Mouse (Mus musculus) G1E (cell line): ENCODE measurements at regions not wholly inside any gene's neighbourhood (a gene's known extent, or its start where the extent isn't known, plus 50 kb on each side); places are given as distances from the start of the nearest gene placed in this dataset.

Experiments
- ATAC-seq: 2 replicates; pipeline ENCODE4 v1.8.0; 2016; ENCODE audit warnings: mild to moderate bottlenecking; ENCODE audit not compliant: insufficient number of reproducible peaks, poor library complexity, low FRiP score, severe bottlenecking; ENCODE audit errors: extremely low read depth
- DNase-seq: peaks from one replicate; pipeline ENCODE4 v3.0.0; 2012; ENCODE audit warnings: low spot score
- H3K27me3 ChIP-seq: 2 replicates; pipeline ENCODE4 v1.6.1; 2012; ENCODE audit warnings: mild to moderate bottlenecking, low read length, inconsistent platforms; ENCODE audit not compliant: insufficient read depth
- H3K36me3 ChIP-seq: replicated peaks from 2 replicates; pipeline ENCODE3; 2012; ENCODE audit warnings: mild to moderate bottlenecking, inconsistent platforms
- H3K4me1 ChIP-seq: 2 replicates; pipeline ENCODE4 v1.6.1; 2012; ENCODE audit warnings: low read depth, low read length, inconsistent platforms, mixed read lengths; ENCODE audit not compliant: insufficient read depth
- H3K4me3 ChIP-seq: 2 replicates; pipeline ENCODE4 v1.5.1; 2012; ENCODE audit warnings: low read depth, mild to moderate bottlenecking, inconsistent platforms, low read length, moderate library complexity, mixed read lengths
- H3K9me3 ChIP-seq: replicated peaks from 2 replicates; pipeline ENCODE4 v1.6.1; 2012; ENCODE audit warnings: inconsistent platforms
- CTCF ChIP-seq: IDR thresholded peaks from 2 replicates; pipeline ENCODE4 v1.5.1; 2012; ENCODE audit warnings: low read depth, low read length, inconsistent platforms, mixed read lengths
- GATA1 ChIP-seq: IDR thresholded peaks from 2 replicates; pipeline ENCODE4 v1.6.1; 2012; ENCODE audit warnings: borderline replicate concordance, low read length, inconsistent platforms, mixed read lengths
- GATA2 ChIP-seq: IDR thresholded peaks from 2 replicates; pipeline ENCODE4 v1.6.1; 2012; ENCODE audit warnings: low read depth, low read length, inconsistent platforms, borderline replicate concordance
- POLR2AphosphoS5 ChIP-seq: IDR thresholded peaks from 2 replicates; pipeline ENCODE4 v1.6.1; 2012; ENCODE audit warnings: low read depth, low read length, inconsistent platforms; ENCODE audit not compliant: insufficient replicate concordance
- TAL1 ChIP-seq: conservative IDR thresholded peaks from 2 replicates; pipeline ENCODE4 v1.6.1; 2012; ENCODE audit warnings: low read depth, low read length, inconsistent platforms, mixed read lengths

DNA sequence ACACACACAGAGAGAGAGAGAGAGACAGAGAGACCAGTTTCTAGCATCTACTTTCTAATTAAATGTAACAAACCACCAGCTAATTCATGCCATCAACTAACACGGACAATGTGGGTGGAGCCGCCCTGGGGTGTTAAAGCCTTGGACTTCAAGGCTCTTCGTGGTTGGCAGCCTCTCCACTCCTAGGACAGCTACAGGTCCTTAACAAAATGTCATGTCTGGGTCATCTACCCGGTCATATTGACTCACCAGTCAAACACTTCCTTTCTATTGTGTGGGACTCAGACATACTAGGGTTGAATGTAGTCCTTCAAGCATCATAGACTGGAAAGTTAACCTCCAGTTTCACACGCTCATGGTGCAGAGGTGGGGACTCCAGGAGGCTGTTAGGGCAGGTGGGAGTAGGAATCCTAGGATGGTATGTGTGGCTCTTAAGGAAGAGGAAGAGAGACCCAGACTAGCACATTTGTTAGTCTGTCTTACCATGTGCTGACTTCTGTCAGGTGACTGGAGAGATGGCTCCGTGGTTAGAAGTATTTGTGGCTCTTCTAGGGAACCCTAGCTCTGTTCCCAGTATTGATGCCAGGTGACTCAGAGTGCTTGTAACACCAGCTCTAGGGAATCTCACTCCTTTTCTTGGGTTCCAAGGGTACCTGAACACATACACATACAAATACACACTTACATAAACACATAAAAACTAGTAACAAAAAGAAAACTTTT is 155.7 kb upstream of the Rreb1 start:
- 0 out of 2 replicates have a peak, but pooled peaks cover 5% of the 10 kb centered on the region for H3K4me1 ChIP-seq
- DNase-seq (no peak), ATAC-seq (no peak)
- peaks cover 44% of the 10 kb centered on the region for H3K27me3 ChIP-seq
- H3K9me3 ChIP-seq: no peaks in the 10 kb centered on the region
- no peak overlapping the region for H3K4me3 ChIP-seq
- H3K36me3 ChIP-seq: no peaks in the 10 kb centered on the region
- TF ChIP-seq CTCF (no peak), TAL1 (no peak), POLR2AphosphoS5 (no peak), GATA2 (no peak), GATA1 (no peak)

DNA sequence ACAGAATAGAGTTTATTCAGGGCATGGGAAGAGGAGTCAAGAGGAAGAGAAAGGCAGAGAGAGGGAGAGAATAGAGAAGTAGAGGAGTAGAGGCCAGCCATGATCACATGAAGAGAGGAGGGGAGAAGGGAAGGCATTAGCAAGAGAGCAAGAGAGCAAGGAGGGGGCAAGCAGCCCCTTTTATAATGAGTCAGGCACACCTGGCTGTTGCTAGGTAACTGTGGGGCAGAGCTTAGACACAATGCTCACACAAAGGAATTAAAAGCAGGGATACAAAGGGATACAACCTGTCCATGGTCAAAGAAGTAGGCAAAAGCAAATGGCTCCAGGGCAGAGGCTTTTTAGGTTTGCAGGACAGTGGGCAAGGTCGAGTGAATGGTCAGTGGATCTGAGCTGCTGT is 153.5 kb upstream of the Rreb1 start:
- no peaks in the 10 kb centered on the region for H3K9me3 ChIP-seq
- no peak overlapping the region for H3K4me3 ChIP-seq
- H3K27me3 ChIP-seq: peaks cover 48% of the 10 kb centered on the region
- no peak for ATAC-seq
- TF ChIP-seq GATA2 (no peak), TAL1 (no peak), GATA1 (no peak), POLR2AphosphoS5 (no peak), CTCF (no peak)
- 0 out of 2 replicates have a peak, but pooled peaks cover 4% of the 10 kb centered on the region for H3K4me1 ChIP-seq
- DNase-seq: no peak
- H3K36me3 ChIP-seq: no peaks in the 10 kb centered on the region

DNA sequence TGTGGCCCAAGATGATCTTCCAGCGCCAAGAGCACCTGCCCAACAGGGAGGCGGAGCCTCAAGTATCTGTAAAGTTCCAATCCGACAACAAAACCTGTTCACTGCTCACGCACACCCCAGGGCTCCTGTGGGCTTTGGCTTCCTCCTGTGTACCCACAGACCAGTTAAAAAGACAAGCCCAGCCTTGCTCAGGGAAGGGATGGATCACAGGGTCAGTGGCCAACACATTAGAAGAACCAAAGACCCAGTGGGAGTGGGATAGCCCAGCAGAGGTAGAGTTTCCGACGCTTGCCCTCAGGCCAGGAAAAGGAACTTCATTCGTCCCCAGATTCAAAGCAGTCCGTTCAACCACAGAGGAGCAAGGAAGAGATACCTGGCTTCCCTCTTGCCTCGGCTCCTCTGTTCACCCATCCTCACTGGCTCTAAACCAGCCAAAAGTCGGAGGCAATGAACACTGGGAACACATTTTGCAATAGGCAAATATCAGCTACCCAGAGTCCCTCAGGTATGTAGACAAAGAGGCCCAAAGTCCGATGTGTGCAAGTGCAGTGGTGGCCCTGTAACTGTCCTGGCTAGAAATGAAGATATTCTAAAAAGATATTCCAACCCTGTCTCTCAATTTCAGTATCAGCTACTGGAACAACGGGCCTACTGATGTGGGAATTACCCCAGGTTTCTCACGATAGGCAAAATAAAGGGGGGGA is 152.5 kb upstream of the Rreb1 start:
- no peak for ATAC-seq
- TF ChIP-seq TAL1: no peak
- TF ChIP-seq CTCF: no peak
- TF ChIP-seq GATA1: no peak
- TF ChIP-seq POLR2AphosphoS5: no peak
- no peak for TF ChIP-seq GATA2
- peaks cover 43% of the 10 kb centered on the region for H3K27me3 ChIP-seq
- no peak overlapping the region for H3K4me3 ChIP-seq
- H3K4me1 ChIP-seq: no peaks in the 10 kb centered on the region
- no peaks in the 10 kb centered on the region for H3K9me3 ChIP-seq
- no peaks in the 10 kb centered on the region for H3K36me3 ChIP-seq
- no peak for DNase-seq

DNA sequence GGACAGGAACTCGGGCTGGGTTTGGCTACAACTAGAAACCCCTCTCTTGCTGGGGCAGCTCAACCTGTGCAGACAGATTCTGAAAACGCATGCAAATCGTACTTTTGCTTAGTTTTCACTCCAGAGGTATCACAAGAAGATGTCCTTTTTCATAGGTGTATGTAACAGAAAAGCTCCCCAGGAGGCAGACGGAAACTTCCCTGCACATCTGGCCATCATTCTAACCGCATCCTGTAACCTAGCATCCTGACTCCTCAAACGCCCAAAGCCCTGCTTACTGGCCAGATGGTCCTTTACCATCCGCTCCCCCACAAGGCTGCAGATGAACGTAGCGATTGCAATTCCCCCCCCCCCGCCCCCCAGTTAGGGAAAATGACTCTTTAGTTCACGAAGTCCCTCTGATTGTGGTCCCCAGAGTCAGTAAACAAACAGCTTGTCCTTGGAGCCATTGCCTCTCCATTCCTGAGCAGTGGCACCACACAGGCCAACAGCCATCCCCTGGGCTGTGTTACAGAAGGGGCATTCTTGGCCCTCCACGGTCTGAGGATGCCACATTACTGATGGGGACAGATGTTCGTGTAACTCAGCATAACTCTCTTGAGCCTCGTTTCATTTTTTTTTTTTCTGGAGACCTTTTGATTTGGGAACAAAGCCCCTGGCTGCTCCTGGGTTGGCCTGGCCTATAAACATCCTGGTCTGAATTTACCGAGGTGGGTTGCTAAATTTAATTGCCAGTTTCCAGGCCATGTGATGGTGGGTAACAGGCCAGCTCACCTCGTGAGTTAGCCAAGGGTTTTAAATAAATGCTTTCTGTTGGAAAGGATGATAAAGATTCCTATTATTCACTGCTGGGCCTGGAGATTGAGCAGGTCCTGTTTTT is 149.6 kb upstream of the Rreb1 start:
- Histone ChIP-seq H3K36me3 (no peaks in the 10 kb centered on the region), H3K9me3 (no peaks in the 10 kb centered on the region), H3K27me3 (peaks cover 29% of the 10 kb centered on the region), H3K4me1 (no peaks in the 10 kb centered on the region), H3K4me3 (no peak overlapping the region)
- no peak for TF ChIP-seq GATA1
- no peak for TF ChIP-seq POLR2AphosphoS5
- TF ChIP-seq CTCF: no peak
- no peak for TF ChIP-seq TAL1
- TF ChIP-seq GATA2: no peak
- no peak for DNase-seq
- ATAC-seq: no peak

DNA sequence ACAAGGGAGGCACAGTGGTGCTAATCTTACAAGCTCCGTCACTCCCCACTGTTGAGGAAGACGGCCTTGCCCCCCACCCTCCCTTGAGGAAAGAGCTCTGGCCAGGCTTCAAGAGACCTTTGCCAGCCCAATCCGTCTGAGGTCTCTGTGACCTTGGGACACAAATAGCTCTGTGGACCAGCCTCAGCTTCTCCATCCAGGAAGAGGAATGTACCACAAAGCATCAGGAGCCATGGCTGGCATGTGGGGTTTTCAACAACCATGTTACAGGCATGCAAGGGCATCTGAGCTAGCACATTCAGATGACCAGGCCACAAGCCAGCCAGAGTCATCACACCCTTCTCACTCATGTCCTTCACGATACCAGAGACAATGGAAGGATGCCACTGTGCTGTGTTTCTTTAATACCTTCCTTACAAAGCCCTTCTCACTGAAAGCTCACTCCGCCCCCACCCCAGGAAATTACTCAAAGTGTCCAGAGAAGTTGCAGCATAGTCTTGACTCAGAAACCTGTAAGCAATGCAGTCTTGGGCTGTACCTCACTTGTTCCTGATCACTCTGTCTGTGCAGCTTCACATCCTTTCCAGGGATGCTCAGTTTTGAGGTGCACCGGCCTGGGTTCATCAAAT is 148.8 kb upstream of the Rreb1 start:
- no peaks in the 10 kb centered on the region for H3K9me3 ChIP-seq
- no peak for DNase-seq
- no peak for ATAC-seq
- no peaks in the 10 kb centered on the region for H3K4me1 ChIP-seq
- H3K4me3 ChIP-seq: no peak overlapping the region
- TF ChIP-seq TAL1: no peak
- peaks cover 23% of the 10 kb centered on the region for H3K27me3 ChIP-seq
- no peaks in the 10 kb centered on the region for H3K36me3 ChIP-seq

DNA sequence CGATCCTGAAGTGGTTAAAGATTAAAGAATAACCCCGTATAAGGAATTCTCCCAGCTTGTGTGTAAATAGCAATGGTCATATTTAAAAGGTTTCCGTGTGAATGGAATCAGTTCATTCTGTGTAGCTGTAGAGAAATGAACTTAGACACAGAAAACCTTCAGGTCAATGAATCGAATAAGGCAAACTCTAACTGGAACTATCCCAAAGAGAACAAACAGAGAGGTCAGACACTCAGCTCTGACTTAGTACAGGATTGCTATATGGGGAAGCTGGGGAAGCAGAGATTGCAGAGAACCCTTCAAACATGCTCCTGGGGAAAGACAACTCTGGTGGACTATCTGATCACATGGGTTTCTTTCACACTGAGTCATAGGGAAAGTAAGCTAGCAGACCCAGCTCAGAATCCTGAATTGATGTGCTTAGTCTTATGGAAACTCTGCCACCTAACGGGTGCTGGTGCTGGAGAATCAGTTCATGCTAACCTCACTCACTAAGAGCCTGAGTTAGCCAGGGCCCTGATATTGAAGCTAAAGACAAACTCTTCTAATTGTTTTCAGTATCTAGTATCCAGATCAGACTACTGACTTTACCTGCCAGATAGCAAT is 145.3 kb upstream of the Rreb1 start:
- ATAC-seq (no peak), DNase-seq (no peak)
- Histone ChIP-seq H3K27me3 (peaks cover 14% of the 10 kb centered on the region), H3K4me3 (no peak overlapping the region), H3K9me3 (no peaks in the 10 kb centered on the region), H3K4me1 (no peaks in the 10 kb centered on the region), H3K36me3 (no peaks in the 10 kb centered on the region)
- TF ChIP-seq GATA2: no peak
- TF ChIP-seq POLR2AphosphoS5: no peak
- TF ChIP-seq GATA1: no peak
- no peak for TF ChIP-seq TAL1
- TF ChIP-seq CTCF: no peak
